Mouse (Mus musculus): ENCODE results near the gene Mrpl50.

DNA sequence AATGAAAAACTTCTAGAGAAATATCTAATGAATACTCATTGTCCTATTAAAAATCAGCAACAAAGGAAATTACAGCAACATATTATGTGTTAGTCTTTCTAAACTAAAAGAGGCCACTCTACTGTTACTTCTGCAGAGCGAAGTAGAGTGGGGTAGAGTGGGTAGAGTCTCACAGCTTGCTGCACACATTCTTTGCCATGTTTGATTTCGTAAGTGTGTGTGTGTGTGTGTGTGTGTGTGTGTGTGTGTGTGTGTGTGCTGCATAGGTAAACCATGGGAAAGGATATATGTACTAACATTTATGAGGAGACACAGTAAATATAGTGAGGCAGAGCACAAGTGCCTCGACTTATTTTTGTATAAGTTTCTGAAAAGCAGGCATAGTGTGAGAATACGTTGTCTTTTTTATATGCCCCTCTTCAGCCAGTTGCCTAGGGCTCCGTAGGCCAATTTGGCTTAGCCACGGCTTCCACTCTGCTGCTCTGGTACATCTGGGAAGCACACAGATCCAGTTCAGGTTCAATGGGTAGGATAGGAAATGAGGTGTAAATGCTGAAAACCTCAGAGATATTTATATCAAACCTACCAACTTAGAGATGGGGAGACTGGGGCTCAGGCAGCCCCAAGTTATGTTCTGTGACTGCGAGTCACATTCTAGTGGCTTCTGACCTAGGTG, 26.8 kb upstream of the Mrpl50 start:
- TF ChIP-seq E2F4 (IDR thresholded peaks at IDR 0.05; ENCODE audit: borderline replicate concordance, low read depth, low read length) (no peak), MEF2A (IDR thresholded peaks at IDR 0.05; ENCODE audit: extremely low read depth, insufficient replicate concordance, low read depth, low read length, poor library complexity, severe bottlenecking) (no peak), CTCF (IDR thresholded peaks at IDR 0.05 in 2 of 3, conservative IDR thresholded peaks at IDR 0.05 in 1 of 3; ENCODE audit: control insufficient read depth in 1 of 3, insufficient read depth in 1 of 3, low read depth in 2 of 3, low read length in 3 of 3, poor library complexity in 1 of 3, severe bottlenecking in 1 of 3) (no peak), HCFC1 (IDR thresholded peaks at IDR 0.05; ENCODE audit: low read depth, low read length) (no peak), EP300 (IDR thresholded peaks at IDR 0.05; ENCODE audit: low read depth in 1 of 2, low read length in 2 of 2) (no peak), POLR2A (IDR thresholded peaks at IDR 0.05; ENCODE audit: control insufficient read depth in 1 of 2, insufficient read depth in 1 of 2, low read depth in 1 of 2, low read length in 2 of 2, poor library complexity in 1 of 2) (no peak), GATA1 (IDR thresholded peaks at IDR 0.05; ENCODE audit: low read depth, low read length) (no peak), KAT2A (conservative IDR thresholded peaks at IDR 0.05; ENCODE audit: low read depth, low read length) (no peak), MAFK (IDR thresholded peaks at IDR 0.05; ENCODE audit: borderline replicate concordance, low read depth, low read length) (no peak), POLR2AphosphoS2 (IDR thresholded peaks at IDR 0.05; ENCODE audit: low read length) (no peak), MAZ (IDR thresholded peaks at IDR 0.05; ENCODE audit: low read depth, low read length) (no peak), SMC3 (IDR thresholded peaks at IDR 0.05; ENCODE audit: low read depth, low read length) (no peak)

Measured in MEL (cell line).